In genomic region chr1:132851771-132852170, GRCm38 (mm10) we compare ENCODE assay signal across 10 mouse cellular contexts. TPM values are rescaled to one million over a fixed set of nuclear protein-coding genes. Genes with fewer than 3 reads are reported as not detected.
DNase-seq lines count a peak whose midpoint lies in the region; ATAC-seq and TF ChIP-seq lines count a peak whose summit lies in the region.
"Had no signal": no experiment of that assay in that cellular context is flagged by ENCODE, and none has a peak within 500 bp of the region (broad histone marks: within the 10 kb centered on the region; RNA-seq: fewer than 3 reads in every experiment).

No protein-coding gene starts in this region.

- no peak overlapping the region for H3K27ac ChIP-seq in embryonic facial prominence, embryonic 14.5 days (replicated peaks; ENCODE audit: low read depth, low read length)
- no peak overlapping the region for H3K27ac ChIP-seq in embryonic facial prominence, embryonic 10.5 days (replicated peaks)
- no peak overlapping the region for H3K27ac ChIP-seq in midbrain, embryonic 13.5 days
- H3K27ac ChIP-seq in midbrain, postnatal 0 days (ENCODE audit: low read depth, low read length) = no peak overlapping the region
- H3K27ac ChIP-seq in heart, embryonic 13.5 days (replicated peaks) = peak overlapping the region; percentile 88
- H3K27ac ChIP-seq in midbrain, embryonic 16.5 days (ENCODE audit: low read length) = peak overlapping the region; percentile 33
- H3K27ac ChIP-seq: hindbrain, embryonic 12.5 days had no signal

- no peaks in the 10 kb centered on the region for H3K27me3 ChIP-seq in embryonic facial prominence, embryonic 14.5 days (replicated peaks; ENCODE audit: control insufficient read depth, insufficient read depth, low read length)
- H3K27me3 ChIP-seq in embryonic facial prominence, embryonic 10.5 days (replicated peaks; ENCODE audit: low read depth, poor library complexity, severe bottlenecking) = no peaks in the 10 kb centered on the region
- H3K27me3 ChIP-seq in midbrain, embryonic 13.5 days = no peaks in the 10 kb centered on the region
- H3K27me3 ChIP-seq in midbrain, postnatal 0 days (ENCODE audit: insufficient read depth, low read length) = no peaks in the 10 kb centered on the region
- no peaks in the 10 kb centered on the region for H3K27me3 ChIP-seq in heart, embryonic 13.5 days (replicated peaks)
- no peaks in the 10 kb centered on the region for H3K27me3 ChIP-seq in midbrain, embryonic 16.5 days (ENCODE audit: control insufficient read depth, insufficient read depth, low read depth, low read length)
- H3K27me3 ChIP-seq: hindbrain, embryonic 12.5 days had no signal

- peak; percentile 67 for DNase-seq in embryonic facial prominence, embryonic 14.5 days (ENCODE audit: low spot score)
- DNase-seq in embryonic facial prominence, embryonic 10.5 days (ENCODE audit: low spot score) = no peak
- no peak for DNase-seq in midbrain, postnatal 0 days (ENCODE audit: low spot score)
- no peak for DNase-seq in layer of hippocampus, postnatal 10 days (ENCODE audit: low spot score in 2 of 2)

- TF ChIP-seq CTCF in midbrain, postnatal 0 days (IDR thresholded peaks at IDR 0.05) = no peak

- H3K4me1 ChIP-seq in embryonic facial prominence, embryonic 14.5 days (ENCODE audit: control insufficient read depth, insufficient read depth, low read length) = peaks cover 5% of the 10 kb centered on the region; the same call in 1 of the 2 replicates
- H3K4me1 ChIP-seq in embryonic facial prominence, embryonic 10.5 days = peaks cover 11% of the 10 kb centered on the region; the same call in 1 of the 2 replicates
- H3K4me1 ChIP-seq in midbrain, embryonic 13.5 days (replicated peaks) = peaks cover 22% of the 10 kb centered on the region
- peaks cover 8% of the 10 kb centered on the region; the same call in 1 of the 2 replicates for H3K4me1 ChIP-seq in midbrain, postnatal 0 days (ENCODE audit: insufficient read depth, low read length)
- peaks cover 46% of the 10 kb centered on the region for H3K4me1 ChIP-seq in heart, embryonic 13.5 days
- peaks cover 17% of the 10 kb centered on the region for H3K4me1 ChIP-seq in midbrain, embryonic 16.5 days (ENCODE audit: control insufficient read depth, insufficient read depth, low read length)

- H3K36me3 ChIP-seq in embryonic facial prominence, embryonic 14.5 days (ENCODE audit: control insufficient read depth, insufficient read depth, low read length) = no peaks in the 10 kb centered on the region
- no peaks in the 10 kb centered on the region for H3K36me3 ChIP-seq in embryonic facial prominence, embryonic 10.5 days (replicated peaks)
- H3K36me3 ChIP-seq in midbrain, embryonic 13.5 days = no peaks in the 10 kb centered on the region
- H3K36me3 ChIP-seq in midbrain, postnatal 0 days (ENCODE audit: insufficient read depth, low read length) = no peaks in the 10 kb centered on the region
- H3K36me3 ChIP-seq in heart, embryonic 13.5 days = no peaks in the 10 kb centered on the region
- H3K36me3 ChIP-seq in midbrain, embryonic 16.5 days (ENCODE audit: control insufficient read depth, insufficient read depth, low read length) = no peaks in the 10 kb centered on the region
- H3K36me3 ChIP-seq: hindbrain, embryonic 12.5 days had no signal

- 34% methylated on average over 4 of the region's 4 CpGs for whole genome bisulfite sequencing in embryonic facial prominence, embryonic 14.5 days
- WGBS in embryonic facial prominence, embryonic 10.5 days = 70% methylated on average over 4 of the region's 4 CpGs
- 37% methylated on average over 4 of the region's 4 CpGs for WGBS in midbrain, embryonic 13.5 days
- 21% methylated on average over 4 of the region's 4 CpGs for WGBS in midbrain, postnatal 0 days
- 31% methylated on average over 4 of the region's 4 CpGs for WGBS in heart, embryonic 13.5 days
- 18% methylated on average over 4 of the region's 4 CpGs for WGBS in midbrain, embryonic 16.5 days

- ATAC-seq in embryonic facial prominence, embryonic 14.5 days (ENCODE audit: low read depth) = peak; percentile 78
- peak; percentile 30; the same call in 1 of the 2 replicates for ATAC-seq in midbrain, embryonic 13.5 days
- no peak for ATAC-seq in midbrain, postnatal 0 days (ENCODE audit: low FRiP score)
- ATAC-seq in heart, embryonic 13.5 days (ENCODE audit: extremely low read depth, insufficient number of reproducible peaks, low FRiP score, low TSS enrichment) = peak; percentile 58; the same call in 1 of the 2 replicates
- peak; percentile 52; the same call in 1 of the 2 replicates for ATAC-seq in midbrain, embryonic 16.5 days
- no peak for ATAC-seq in activated CD4-positive, CD25-positive, alpha-beta regulatory T cell, adult 4 months

- H3K4me3 ChIP-seq in embryonic facial prominence, embryonic 14.5 days (ENCODE audit: low read depth, low read length) = no peak overlapping the region
- no peak overlapping the region for H3K4me3 ChIP-seq in embryonic facial prominence, embryonic 10.5 days
- no peak overlapping the region for H3K4me3 ChIP-seq in midbrain, embryonic 13.5 days (replicated peaks)
- no peak overlapping the region for H3K4me3 ChIP-seq in midbrain, postnatal 0 days (ENCODE audit: low read depth, low read length)
- H3K4me3 ChIP-seq in heart, embryonic 13.5 days = no peak overlapping the region
- H3K4me3 ChIP-seq in midbrain, embryonic 16.5 days (ENCODE audit: low read depth, low read length) = no peak overlapping the region
- H3K4me3 ChIP-seq: hindbrain, embryonic 12.5 days had no signal

- no peak overlapping the region for H3K4me2 ChIP-seq in embryonic facial prominence, embryonic 14.5 days (ENCODE audit: low read depth, low read length)
- no peak overlapping the region for H3K4me2 ChIP-seq in midbrain, embryonic 13.5 days (replicated peaks)
- no peak overlapping the region for H3K4me2 ChIP-seq in midbrain, postnatal 0 days (ENCODE audit: low read depth, low read length, poor library complexity, severe bottlenecking)
- H3K4me2 ChIP-seq in heart, embryonic 13.5 days = no peak overlapping the region
- no peak overlapping the region for H3K4me2 ChIP-seq in midbrain, embryonic 16.5 days (ENCODE audit: low read length)
- H3K4me2 ChIP-seq: hindbrain, embryonic 12.5 days had no signal

- H3K9me3 ChIP-seq in embryonic facial prominence, embryonic 14.5 days (ENCODE audit: control insufficient read depth, low read length) = peaks cover 13% of the 10 kb centered on the region; the same call in 1 of the 2 replicates
- H3K9me3 ChIP-seq in embryonic facial prominence, embryonic 10.5 days = 0 out of 2 replicates have a peak, but pooled peaks cover 3% of the 10 kb centered on the region
- H3K9me3 ChIP-seq in midbrain, embryonic 13.5 days = peaks cover 5% of the 10 kb centered on the region; the same call in 1 of the 2 replicates
- H3K9me3 ChIP-seq in midbrain, postnatal 0 days (ENCODE audit: low read length) = peaks cover 4% of the 10 kb centered on the region; the same call in 1 of the 2 replicates
- peaks cover 13% of the 10 kb centered on the region for H3K9me3 ChIP-seq in heart, embryonic 13.5 days
- no peaks in the 10 kb centered on the region; the same call in 1 of the 2 replicates for H3K9me3 ChIP-seq in midbrain, embryonic 16.5 days (replicated peaks; ENCODE audit: control insufficient read depth, low read length, poor library complexity, severe bottlenecking)

- no peak overlapping the region for H3K9ac ChIP-seq in embryonic facial prominence, embryonic 14.5 days (ENCODE audit: low read depth, low read length)
- H3K9ac ChIP-seq in midbrain, embryonic 13.5 days (replicated peaks) = no peak overlapping the region
- H3K9ac ChIP-seq in midbrain, postnatal 0 days (replicated peaks; ENCODE audit: low read length, poor library complexity, severe bottlenecking) = no peak overlapping the region
- H3K9ac ChIP-seq in heart, embryonic 13.5 days = 0 out of 2 replicates have a peak overlapping the region, but pooled peaks have one; percentile 4
- H3K9ac ChIP-seq in midbrain, embryonic 16.5 days (ENCODE audit: low read depth, low read length) = no peak overlapping the region
- H3K9ac ChIP-seq: hindbrain, embryonic 12.5 days had no signal

RNA-seq across cellular contexts. Expression of gene Lrrn2, which starts 28.3 kb away (rescaled TPM):
- polyA plus RNA-seq in embryonic facial prominence, embryonic 14.5 days (2014; fragmentation: Nextera tagmentation; extraction: Ambion mirVana) = 7.0 and 10.2 TPM in 2 replicates
- polyA plus RNA-seq in embryonic facial prominence, embryonic 10.5 days (2016; fragmentation: Nextera tagmentation; extraction: Ambion mirVana) = 3.4 and 3.6 TPM in 2 replicates
- polyA plus RNA-seq in midbrain, embryonic 13.5 days (2015; fragmentation: Nextera tagmentation; extraction: Ambion mirVana) = 29.8 and 30.3 TPM in 2 replicates
- total RNA-seq in midbrain, postnatal 0 days (2014; rRNA removed) = 44.6 and 48.9 TPM in 2 replicates
- 74.4 and 76.6 TPM in 2 replicates for polyA plus RNA-seq in midbrain, postnatal 0 days (2015; fragmentation: Nextera tagmentation; extraction: Ambion mirVana)
- polyA plus RNA-seq in heart, embryonic 13.5 days (2015; fragmentation: Nextera tagmentation; extraction: Ambion mirVana) = 8.2 and 8.7 TPM in 2 replicates
- 59.1 and 61.4 TPM in 2 replicates for polyA plus RNA-seq in midbrain, embryonic 16.5 days (2015; fragmentation: Nextera tagmentation; extraction: Ambion mirVana)
- not detected for polyA plus RNA-seq in activated CD4-positive, CD25-positive, alpha-beta regulatory T cell, adult 4 months (2017; shearing (Covaris generic))
- total RNA-seq in layer of hippocampus, postnatal 10 days (2021) = 100 to 1,000 TPM; 168 to 185 TPM
- total RNA-seq: liver, adult 2 months had no signal
- polyA plus RNA-seq: liver, adult 2 months had no signal

Comparison
In these comparisons a context has a peak if more than half of its experiments do, and no peak if none do; other contexts are left out.
1. ATAC-seq: peak in embryonic facial prominence, embryonic 14.5 days (single experiment), midbrain, embryonic 13.5 days (single experiment), heart, embryonic 13.5 days (single experiment) and midbrain, embryonic 16.5 days (single experiment); none in midbrain, postnatal 0 days (single experiment) and activated CD4-positive, CD25-positive, alpha-beta regulatory T cell, adult 4 months (single experiment).
2. H3K27ac ChIP-seq: peak in heart, embryonic 13.5 days (single experiment) and midbrain, embryonic 16.5 days (single experiment); none in embryonic facial prominence, embryonic 14.5 days (single experiment), embryonic facial prominence, embryonic 10.5 days (single experiment), midbrain, embryonic 13.5 days (single experiment) and midbrain, postnatal 0 days (single experiment).